Mouse (Mus musculus) heart, adult 2 months (tissue): ENCODE measurements around the gene Cops4.

Experiments
- CTCF ChIP-seq: fragments of 200-600 bp; IDR thresholded peaks from 2 replicates; pipeline ENCODE4 v1.8.1; 2022; ENCODE audit warnings: antibody characterized with exemption, mild to moderate bottlenecking, moderate library complexity
- EP300 ChIP-seq: fragments of 200-500 bp; IDR thresholded peaks from 2 replicates; pipeline ENCODE4 v1.6.1; 2011; ENCODE audit warnings: low read depth, low read length, control low read depth; ENCODE audit not compliant: insufficient read depth
- POLR2A ChIP-seq: fragments of 200-500 bp; IDR thresholded peaks from 2 replicates; pipeline ENCODE4 v1.6.1; 2011; ENCODE audit warnings: mild to moderate bottlenecking, low read depth, low read length, control low read depth; ENCODE audit not compliant: insufficient read depth

DNA sequence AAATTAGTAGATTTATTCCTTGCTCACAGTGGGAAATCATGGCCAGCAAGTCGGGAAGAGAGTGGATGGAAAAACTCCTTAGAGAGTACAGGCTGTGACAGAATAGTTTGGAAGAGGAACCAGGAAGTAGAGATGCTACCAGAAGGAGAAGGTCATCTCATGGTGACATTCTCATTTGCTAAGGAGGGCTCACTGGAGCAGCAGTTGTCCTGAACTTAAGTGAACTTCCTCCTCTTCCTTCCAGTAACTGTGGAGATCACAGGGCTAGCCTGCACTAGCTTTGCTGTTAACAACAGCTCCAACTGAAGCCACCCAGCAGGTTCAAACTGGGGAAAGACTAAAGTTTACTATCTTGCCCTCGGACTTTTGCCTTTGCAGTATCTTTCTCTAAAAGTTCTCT lies 48.7 kb downstream of the Cops4 start:
- TF ChIP-seq CTCF (no peak), POLR2A (no peak), EP300 (no peak)
